Mouse (Mus musculus) kidney, adult 8-10 months (tissue): ENCODE measurements around the gene Wnt3a.
A peak's percentile ranks its signal among the peaks of the same experiment; 100 is the strongest.

Experiments
- DNase-seq, 2 experiments: peaks; one replicate each; pipeline ENCODE4 v3.0.0; 2022

Gene Wnt3a

GRCm38 (mm10) chr11:59290702-59291303 is at the start of gene Wnt3a:
Gene Wnt3a, minus strand, starts transcription at chr11:59290752.
- no peak for DNase-seq

- DNase-seq = no peak
Observed at GRCm38 (mm10) chr11:59338736-59339120, 48.2 kb upstream of the Wnt3a start.

DNA sequence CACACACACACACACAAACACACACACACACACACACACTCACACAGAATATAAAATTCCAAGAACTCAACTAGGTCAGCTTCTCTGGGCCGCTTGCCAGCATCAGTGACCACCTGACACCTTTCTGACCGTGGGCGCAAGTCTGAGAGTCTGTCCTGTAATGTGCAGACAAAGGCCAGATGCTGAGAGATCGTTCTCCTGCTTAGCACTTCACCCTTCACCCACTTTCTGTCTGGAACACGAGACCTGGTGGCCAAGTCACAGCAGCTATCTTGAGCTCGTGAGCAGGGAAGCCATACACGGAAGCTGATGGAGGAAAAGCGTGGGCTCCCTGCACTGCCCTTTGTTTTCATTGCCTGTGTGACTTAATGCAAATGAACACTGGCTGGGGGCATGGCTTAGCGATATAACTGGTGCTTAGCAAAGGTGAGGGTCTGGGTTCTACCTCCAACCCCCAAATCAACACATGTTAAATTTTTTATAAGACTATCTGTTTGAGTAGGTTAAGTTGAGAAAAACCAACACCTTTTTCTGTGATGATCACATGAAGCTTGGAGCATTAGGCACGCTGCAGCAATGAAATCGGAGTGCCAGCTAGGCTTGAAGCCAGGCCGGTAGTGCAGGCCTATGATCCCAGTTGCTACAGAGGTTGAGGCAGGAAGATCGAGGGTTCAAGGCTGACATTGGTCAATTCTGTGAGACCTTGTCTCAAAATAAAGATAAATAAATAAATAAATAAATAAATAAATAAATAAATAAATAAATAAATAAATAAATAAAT is 47.6 kb upstream of the Wnt3a start:
- DNase-seq = peak; percentile 25 to 40

- no peak for DNase-seq
Observed at GRCm38 (mm10) chr11:59336381-59336780, 45.8 kb upstream of the Wnt3a start.

GRCm38 (mm10) chr11:59335942-59336341 is 45.4 kb upstream of the Wnt3a start:
- DNase-seq = no peak

DNA sequence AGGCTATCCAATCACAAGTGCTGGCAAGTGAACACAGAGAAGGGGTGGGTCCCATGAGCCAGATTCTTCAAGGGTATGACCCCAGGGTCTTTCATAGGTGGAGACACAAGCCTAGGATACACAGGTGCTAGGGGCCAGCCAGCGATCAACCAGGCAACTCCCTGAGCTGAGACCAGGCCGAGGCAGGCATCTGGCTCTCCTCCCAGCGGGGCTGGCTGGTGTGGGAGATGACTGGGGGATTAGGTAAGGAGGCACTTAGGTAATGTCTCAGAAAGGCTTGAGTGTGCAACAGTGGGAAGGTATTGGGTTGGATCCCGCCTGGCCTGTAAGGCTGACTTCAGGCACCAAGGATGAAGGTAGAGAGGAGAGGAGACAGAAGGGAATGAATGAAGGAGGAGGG is 44.6 kb upstream of the Wnt3a start:
- DNase-seq = no peak

GRCm38 (mm10) chr11:59332938-59333337 is 42.4 kb upstream of the Wnt3a start:
- DNase-seq = no peak

DNA sequence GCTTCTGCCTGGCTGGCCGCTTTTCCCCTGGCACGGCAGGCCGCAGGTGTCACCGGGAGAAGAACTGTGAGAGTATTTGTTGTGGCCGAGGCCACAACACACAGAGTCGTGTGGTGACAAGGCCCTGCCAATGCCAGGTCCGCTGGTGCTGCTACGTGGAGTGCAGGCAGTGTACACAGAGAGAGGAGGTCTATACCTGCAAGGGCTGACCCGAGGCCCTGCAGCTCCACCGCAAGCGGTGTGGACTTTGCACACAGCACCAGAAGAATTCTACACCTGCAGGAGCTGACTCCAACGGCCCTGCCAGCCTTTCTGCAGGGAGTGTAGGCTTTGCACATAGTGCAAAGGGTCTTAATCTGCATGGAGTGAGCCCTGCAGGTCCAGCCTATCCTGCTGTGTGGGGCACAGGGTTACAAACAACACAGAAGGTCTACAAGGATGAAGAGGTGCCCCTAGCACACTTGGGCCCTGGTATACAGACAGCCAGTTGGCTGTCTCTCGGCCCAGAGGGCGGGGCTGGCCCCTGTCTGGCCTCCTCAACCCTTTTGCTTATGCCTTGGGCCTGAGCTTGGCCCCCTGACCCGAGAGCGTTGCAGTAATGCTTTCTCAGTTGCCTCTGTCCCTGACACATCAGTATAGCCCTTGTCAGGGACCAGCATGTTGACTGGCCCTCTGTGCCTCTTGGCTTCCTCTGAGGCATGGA is 40.8 kb upstream of the Wnt3a start:
- no peak for DNase-seq

DNA sequence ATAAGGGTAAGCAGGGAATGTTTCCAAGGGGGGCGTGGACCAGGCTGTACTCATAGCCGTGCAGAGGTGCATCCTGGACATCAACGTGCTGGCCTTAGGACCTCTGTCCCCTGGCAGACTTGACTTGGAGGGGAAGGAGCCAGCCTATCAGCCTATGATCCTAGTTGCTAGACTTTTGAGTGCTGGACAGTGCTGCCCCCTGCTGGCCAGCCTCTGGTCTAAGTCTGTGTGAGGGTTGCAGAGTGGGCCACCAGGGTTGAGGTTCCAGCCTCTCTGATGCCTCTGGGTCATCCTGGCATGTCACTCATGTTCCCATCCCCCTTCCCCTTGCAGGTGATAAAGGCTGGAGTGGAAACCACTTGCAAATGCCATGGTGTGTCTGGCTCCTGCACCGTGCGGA is 40.0 kb upstream of the Wnt3a start:
- DNase-seq = peak in 1 of 2 experiments; percentile 62

DNA sequence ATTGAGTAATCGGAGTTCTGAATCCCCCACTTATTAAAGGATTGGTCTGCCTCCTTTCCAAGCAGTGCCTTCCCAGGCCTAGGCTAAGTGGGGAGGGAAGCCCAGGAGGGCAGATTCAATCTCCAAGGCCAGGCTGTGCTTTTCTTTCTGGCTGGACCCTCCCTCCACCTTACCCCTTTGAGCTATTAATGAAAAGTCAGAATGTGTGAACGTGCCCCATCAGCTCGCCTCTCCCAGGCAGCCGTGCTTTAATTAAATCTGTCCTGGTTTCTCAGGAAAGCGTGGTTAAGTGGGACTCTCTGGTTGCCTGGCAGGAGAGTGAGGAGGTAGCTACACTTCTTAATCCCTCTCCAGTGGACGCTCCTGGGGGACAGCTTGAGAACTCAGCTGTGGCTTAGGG is 39.1 kb upstream of the Wnt3a start:
- DNase-seq = no peak

- DNase-seq = no peak
Observed at GRCm38 (mm10) chr11:59327625-59328024, 37.1 kb upstream of the Wnt3a start.

- DNase-seq = no peak
Observed at GRCm38 (mm10) chr11:59324777-59325176, 34.2 kb upstream of the Wnt3a start.

DNA sequence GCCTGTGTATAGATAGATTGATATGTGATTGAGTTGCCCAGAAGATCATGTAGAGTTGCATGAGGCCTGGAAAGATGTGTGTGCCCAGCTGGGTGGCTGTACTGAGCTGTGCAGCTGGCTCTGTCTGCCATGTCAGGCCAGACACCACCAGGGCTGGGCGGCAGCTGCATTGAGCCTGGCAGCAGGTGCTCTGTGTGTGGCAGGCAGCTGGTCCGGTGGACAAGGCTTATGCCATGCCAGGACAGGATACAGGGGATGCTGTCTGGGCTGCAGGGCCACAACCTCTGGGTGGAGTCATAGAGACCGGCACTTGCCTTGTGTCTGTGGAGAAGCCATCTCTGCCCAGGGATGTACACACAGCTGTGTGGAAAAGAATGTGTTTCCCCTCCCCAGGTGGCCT is 32.4 kb upstream of the Wnt3a start:
- no peak for DNase-seq

DNA sequence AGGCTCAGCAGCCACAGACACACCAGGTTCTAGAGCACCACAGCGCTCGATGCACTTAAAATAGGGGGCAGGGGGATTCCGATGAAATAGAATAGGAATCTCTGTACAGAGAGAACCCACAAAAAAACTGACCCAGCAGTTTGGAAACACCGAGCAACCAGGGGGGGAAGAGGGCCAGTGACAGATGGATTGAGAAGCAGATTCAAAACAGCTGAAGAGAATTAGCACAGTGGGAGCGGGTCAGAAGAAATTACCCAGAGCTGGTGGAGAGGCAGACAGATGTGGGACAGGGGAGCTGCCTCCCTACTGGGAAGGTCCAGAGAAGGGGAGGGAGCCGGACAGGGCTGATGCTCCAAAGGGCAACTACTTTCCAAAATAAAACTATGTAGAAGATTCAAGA is 26.0 kb upstream of the Wnt3a start:
- DNase-seq = no peak

- no peak for DNase-seq
Observed at GRCm38 (mm10) chr11:59313944-59314343, 23.4 kb upstream of the Wnt3a start.

GRCm38 (mm10) chr11:59313029-59313811 is 22.7 kb upstream of the Wnt3a start:
- no peak for DNase-seq

- no peak for DNase-seq
Observed at GRCm38 (mm10) chr11:59312501-59312900, 21.9 kb upstream of the Wnt3a start.

GRCm38 (mm10) chr11:59312060-59312459 is 21.5 kb upstream of the Wnt3a start:
- no peak for DNase-seq

DNA sequence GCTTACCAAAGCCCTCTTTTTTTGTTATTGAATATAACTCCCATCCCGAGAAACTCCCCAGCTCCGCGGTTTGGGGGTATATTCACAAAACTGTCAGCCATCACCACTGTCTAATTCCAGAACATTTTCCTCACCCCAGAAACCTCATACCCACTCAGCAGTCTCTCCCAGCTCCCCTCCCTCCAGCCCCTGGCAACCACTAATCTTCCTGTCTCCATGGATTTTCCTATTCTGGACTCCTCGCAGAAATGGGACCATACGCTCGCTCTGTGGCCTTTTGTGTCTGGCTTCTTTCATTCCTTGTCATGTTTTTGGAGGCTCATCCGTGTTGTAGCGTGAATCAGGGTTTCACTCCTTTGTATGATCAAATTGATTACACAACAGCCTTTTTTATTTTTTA is 19.4 kb upstream of the Wnt3a start:
- DNase-seq = no peak

DNA sequence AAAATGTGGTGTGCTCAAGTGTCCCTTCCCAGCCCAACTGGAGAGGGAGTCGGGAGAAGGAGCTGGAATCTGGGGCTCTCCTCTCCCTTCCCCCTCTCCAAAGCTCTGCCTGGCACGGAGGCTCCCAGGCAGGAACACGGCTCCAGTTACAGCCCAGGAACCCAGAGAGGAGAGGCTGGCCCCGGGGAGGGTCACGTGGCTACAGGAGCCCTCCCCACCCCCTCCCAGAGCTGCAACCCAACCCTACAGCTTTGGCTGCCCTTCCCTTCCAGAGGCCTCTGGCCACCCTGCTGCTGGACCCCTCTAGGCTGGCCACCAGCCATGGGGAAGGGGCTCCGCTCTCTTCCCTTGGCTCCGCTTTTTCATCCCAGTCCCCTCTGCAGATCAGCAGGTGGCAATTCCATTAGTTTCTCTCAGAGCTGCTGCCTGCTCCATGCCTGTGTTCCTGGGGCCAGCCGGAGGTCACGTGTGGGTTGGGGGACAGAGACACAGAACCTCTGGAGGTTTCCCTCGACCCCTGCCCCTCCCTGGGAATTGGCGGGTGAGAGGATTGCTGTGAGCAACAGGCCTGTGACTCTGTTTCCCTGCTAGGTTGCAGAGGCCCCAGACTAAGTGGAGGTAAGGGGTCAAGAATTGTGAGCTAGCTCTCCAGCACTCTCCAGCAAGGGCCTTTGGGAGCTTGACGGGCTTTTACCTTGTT is 18.7 kb upstream of the Wnt3a start:
- DNase-seq = no peak

DNA sequence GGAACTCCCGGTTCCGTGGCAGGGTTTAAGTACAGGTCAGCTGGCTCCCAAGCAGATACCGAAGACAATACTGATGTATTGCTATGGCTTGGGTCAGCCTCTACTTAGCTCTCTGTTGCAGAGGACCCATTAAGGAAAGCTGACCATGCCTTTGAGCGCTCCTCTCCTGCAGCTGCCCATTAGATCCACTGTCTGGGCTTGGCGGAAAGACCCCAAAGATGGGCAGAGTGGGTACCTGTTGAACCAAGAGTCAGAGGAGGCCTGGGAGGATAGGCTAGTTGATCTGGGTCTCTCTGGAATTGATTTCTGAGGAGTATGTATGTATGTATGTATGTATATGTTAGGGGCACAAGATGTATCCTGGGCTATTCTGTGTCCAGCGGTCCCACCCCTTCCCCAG is 18.1 kb upstream of the Wnt3a start:
- DNase-seq = no peak

DNA sequence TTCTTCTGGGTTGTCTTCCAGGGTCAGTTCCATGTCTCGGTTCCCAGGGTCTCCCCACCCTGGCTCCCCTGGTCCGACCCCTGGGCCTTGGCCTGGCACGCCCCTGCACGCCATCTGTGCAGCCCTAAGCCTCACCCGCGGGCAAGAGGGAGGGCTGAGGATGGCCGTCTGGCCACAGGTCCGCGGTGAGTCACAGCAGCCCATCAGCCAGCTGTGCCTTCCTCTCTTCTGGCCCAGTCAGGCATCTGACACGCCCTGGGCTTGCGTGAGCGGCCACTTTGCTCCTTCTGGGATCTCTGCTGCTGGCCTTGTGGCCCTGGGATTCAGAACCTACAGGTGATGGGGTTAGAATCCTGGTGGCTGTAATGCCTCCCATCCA is 17.6 kb upstream of the Wnt3a start:
- DNase-seq = no peak
